Mouse (Mus musculus): ENCODE measurements around the gene Psmd14.

DNA sequence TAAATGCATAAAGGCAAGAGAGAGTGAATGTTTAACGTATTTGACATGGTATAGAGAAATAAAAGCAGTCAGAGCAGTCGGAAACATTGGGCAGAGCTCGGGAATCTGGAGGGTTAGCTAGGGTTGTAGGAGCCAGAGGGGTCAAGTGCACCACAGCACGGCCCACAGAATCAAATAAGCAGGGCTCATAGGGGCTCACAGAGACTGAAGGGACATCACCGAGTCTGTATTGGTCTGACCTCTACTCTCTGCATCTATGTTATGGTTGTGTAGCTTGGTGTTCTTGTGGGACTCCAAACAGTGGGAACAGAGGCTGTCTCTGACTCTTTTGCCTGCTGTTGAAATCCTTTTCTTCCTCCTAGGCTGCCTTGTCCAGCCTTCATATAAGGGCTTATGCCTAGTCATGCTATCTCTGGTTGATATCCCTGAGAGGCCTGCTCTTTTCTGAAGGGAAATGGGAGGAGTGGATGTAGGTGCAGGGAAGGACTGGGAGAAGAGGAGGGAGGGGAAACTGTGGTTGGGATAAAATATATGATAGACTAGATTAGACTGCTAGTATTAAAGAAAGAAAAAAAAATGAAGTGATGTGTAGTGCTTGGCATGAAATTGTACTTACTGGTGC, 47.9 kb downstream of the Psmd14 start:
- TF ChIP-seq CTCF (IDR thresholded peaks at IDR 0.05; ENCODE audit: control insufficient read depth, insufficient read depth, low read length) (no peak), POLR2A (IDR thresholded peaks at IDR 0.05; ENCODE audit: borderline replicate concordance, control insufficient read depth, low read depth, low read length) (no peak)

Data from bone marrow, adult 2 months (tissue).